Mouse (Mus musculus): ENCODE data around the gene Zfp451.
A peak's percentile ranks its signal among the peaks of the same experiment; 100 is the strongest.

- TF ChIP-seq CTCF (IDR thresholded peaks at IDR 0.05; ENCODE audit: borderline replicate concordance, extremely low read depth, insufficient read depth, insufficient read length) (peak; percentile 10; the same call in 1 of the 2 replicates), POLR2A (IDR thresholded peaks at IDR 0.05; ENCODE audit: borderline replicate concordance, extremely low read depth, insufficient read depth, insufficient read length, poor library complexity, severe bottlenecking) (0 out of 2 replicates have a peak, but pooled peaks have one; percentile 21)
Measured at GRCm38 (mm10) chr1:33757491-33758041, 56.8 kb downstream of the Zfp451 start, which contains the start of gene Bag2.
